Mouse (Mus musculus): Measurements from ENCODE around the gene Gm20817.
"Not testable (repeated sequence)": the region's sequence is repeated elsewhere in the genome, so short reads cannot be mapped to it uniquely, and the experiment has no call there.

Gm20817 gene

DNA sequence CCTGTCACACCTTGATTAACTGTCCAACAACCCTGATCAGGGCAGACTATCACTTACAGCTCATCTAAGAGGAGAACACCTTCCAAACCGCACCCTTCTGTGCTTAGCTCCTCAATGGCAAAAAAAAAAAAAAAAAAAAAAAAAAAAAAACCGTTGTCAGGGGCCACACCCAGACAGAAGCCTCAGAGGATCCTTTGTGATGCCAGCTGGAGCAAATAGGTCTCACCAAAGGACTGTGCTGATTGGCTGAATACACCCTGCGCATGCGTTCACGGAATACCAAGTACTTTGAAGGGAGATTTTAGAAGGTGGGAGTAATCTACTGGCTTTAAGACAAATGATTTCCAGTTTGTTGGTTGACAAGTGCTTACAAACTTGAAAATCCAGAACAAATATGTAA is at the start of gene Gm20817:
Gene Gm20817 (minus strand): TSS at position 101 of the 400 bp plus-strand sequence.
- DNase-seq = not testable (repeated sequence)
